Mouse (Mus musculus) liver, embryonic 14.5 days (tissue): ENCODE measurements around the gene Ckmt2.

Experiments
- CTCF ChIP-seq: IDR thresholded peaks from 2 replicates; pipeline ENCODE4 v1.5.1; 2016; ENCODE audit warnings: antibody characterized with exemption, low read depth, control low read depth
- EP300 ChIP-seq: IDR thresholded peaks from 2 replicates; pipeline ENCODE4 v1.6.1; 2016; ENCODE audit warnings: antibody characterized with exemption, low read depth

GRCm38 (mm10) chr13:91807874-91808575 lies 68.7 kb downstream of the Ckmt2 start:
- no peak for TF ChIP-seq CTCF
- no peak for TF ChIP-seq EP300
